Mouse (Mus musculus) liver, embryonic 14.5 days (tissue): ENCODE measurements around the gene Cd1d1. TPM values are rescaled to one million over a fixed set of nuclear protein-coding genes. Genes with fewer than 3 reads are reported as not detected.

Experiments
- ATAC-seq: fragments of 200-750 bp; cut with Nextera tagmentation; 2 replicates; pipeline ENCODE4 v1.8.0; 2017; ENCODE audit warnings: moderate number of reproducible peaks, mild to moderate bottlenecking, moderate library complexity; ENCODE audit not compliant: insufficient read depth
- DNase-seq, 3 experiments: peaks; one replicate each; pipeline ENCODE4 v3.0.0-alpha.2; 2012 to 2013; ENCODE audit warnings: low read depth in 3 of 3, low spot score in 3 of 3
- H3K27ac ChIP-seq: fragments of 300-500 bp; sonication (generic); 2 replicates; pipeline ENCODE4 v1.5.1; 2014; ENCODE audit warnings: moderate library complexity, mild to moderate bottlenecking, control low read depth, inconsistent platforms
- H3K27me3 ChIP-seq: fragments of 300-500 bp; sonication (generic); 2 replicates; pipeline ENCODE4 v1.6.1; 2014; ENCODE audit warnings: mild to moderate bottlenecking, low read length, moderate library complexity; ENCODE audit not compliant: control insufficient read depth, insufficient read depth
- H3K36me3 ChIP-seq: fragments of 300-500 bp; sonication (generic); replicated peaks from 2 replicates; pipeline ENCODE4 v1.6.1; 2014; ENCODE audit warnings: low read depth; ENCODE audit not compliant: control insufficient read depth, insufficient read depth
- H3K4me1 ChIP-seq, 2 experiments: fragments of 200-500 bp in 1 of 2; fragments of 300-500 bp in 1 of 2; sonication (generic) in 1 of 2; replicated peaks; 2 replicates each; pipeline ENCODE4 v1.6.1; 2012 to 2014; ENCODE audit warnings: antibody characterized with exemption in 1 of 2, inconsistent platforms in 1 of 2, low read length in 1 of 2; ENCODE audit not compliant: control insufficient read depth in 2 of 2, insufficient read depth in 2 of 2
- H3K4me2 ChIP-seq: fragments of 300-500 bp; sonication (generic); 2 replicates; pipeline ENCODE4 v1.6.1; 2014; ENCODE audit warnings: low read depth, mild to moderate bottlenecking, control low read depth, moderate library complexity
- H3K4me3 ChIP-seq, 2 experiments: fragments of 200-500 bp in 1 of 2; fragments of 300-500 bp in 1 of 2; sonication (generic) in 1 of 2; 2 replicates each; pipeline ENCODE4 v1.5.1; 2012 to 2014; ENCODE audit warnings: low read depth in 2 of 2, low read length in 2 of 2, mild to moderate bottlenecking in 2 of 2, control low read depth in 1 of 2, inconsistent platforms in 1 of 2, moderate library complexity in 1 of 2; ENCODE audit not compliant: insufficient read depth in 1 of 2
- H3K9ac ChIP-seq: fragments of 300-500 bp; sonication (generic); replicated peaks from 2 replicates; pipeline ENCODE4 v1.6.1; 2014; ENCODE audit warnings: mild to moderate bottlenecking, control low read depth, moderate library complexity
- H3K9me3 ChIP-seq: fragments of 300-500 bp; sonication (generic); 2 replicates; pipeline ENCODE4 v1.6.1; 2016; ENCODE audit warnings: low read length, mixed read lengths; ENCODE audit not compliant: control insufficient read depth
- CTCF ChIP-seq: IDR thresholded peaks from 2 replicates; pipeline ENCODE4 v1.5.1; 2016; ENCODE audit warnings: antibody characterized with exemption, low read depth, control low read depth
- EP300 ChIP-seq: IDR thresholded peaks from 2 replicates; pipeline ENCODE4 v1.6.1; 2016; ENCODE audit warnings: antibody characterized with exemption, low read depth
- WGBS: fragments of 180-500 bp; shearing (Covaris S2); extraction: QIAGEN DNeasy Blood & Tissue Kit; methylation state at CpG from one replicate; pipeline ENCODE4 v1.1.7; 2014; ENCODE audit not compliant: insufficient replicate concordance; 5-methylcytosine and 5-hydroxymethylcytosine counted together
- polyA plus RNA-seq, 2 experiments: library from polyadenylated mRNA; depleted of rRNA in 1 of 2; stranded (reverse) in 1 of 2; unstranded in 1 of 2; fragments of >200 nt; fragmentation: Nextera tagmentation in 1 of 2; extraction: Ambion mirVana in 1 of 2; gene quantifications; 2 replicates each; pipeline versions ENCODE4 v1.2.1 to v1.2.3; 2012 to 2014

The Cd1d1 gene
- polyA plus RNA-seq (2012; rRNA removed) (4.0 and 4.2 TPM in 2 replicates), polyA plus RNA-seq (2014; fragmentation: Nextera tagmentation; extraction: Ambion mirVana) (2.5 and 3.4 TPM in 2 replicates)

DNA sequence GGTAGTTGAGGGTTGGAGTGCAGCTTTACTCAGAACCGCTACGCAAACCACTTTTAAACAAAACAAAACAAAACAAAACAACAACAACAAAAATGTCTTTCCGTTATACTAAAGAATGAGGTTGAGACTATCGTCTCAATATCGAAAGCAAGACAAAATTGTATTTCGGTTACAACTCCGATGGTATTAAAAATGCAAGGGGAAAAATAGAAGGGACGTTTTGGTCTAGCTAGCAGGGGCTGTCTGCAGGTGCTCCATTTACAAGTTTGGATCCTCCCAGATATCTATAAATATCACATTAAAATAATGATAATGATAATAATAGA, at the start of gene Cd1d1:
TSS of gene Cd1d1 (minus strand) at position 27 of the 326 bp plus-strand sequence.
- no peak for DNase-seq
- peaks cover 0 to 11% of the 10 kb centered on the region in 2 experiments; a peak in 1 of 4 replicates for H3K4me1 ChIP-seq
- 23% methylated on average over 8 of the region's 8 CpGs for WGBS

DNA sequence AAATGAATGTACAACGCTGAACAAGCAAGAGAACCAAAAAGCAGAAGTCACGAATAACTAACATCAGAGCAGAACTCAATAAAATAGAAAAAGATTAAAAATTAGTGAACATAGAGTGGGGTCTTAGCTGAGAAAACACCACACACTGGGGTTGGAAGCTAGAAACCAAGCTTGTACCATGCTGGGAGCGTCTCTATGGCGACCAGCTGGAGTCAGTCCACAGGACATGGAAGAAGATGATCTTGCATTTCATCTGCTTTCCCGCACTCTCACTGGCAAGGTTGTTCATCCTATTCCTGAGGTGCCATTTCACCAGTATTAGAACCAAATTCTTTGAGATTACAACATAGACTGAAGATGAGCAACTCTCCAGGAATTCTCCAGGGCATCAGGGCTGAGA, 48.6 kb upstream of the Cd1d1 start:
- no peaks in the 10 kb centered on the region for H3K27me3 ChIP-seq
- no peak for TF ChIP-seq EP300
- no peak for TF ChIP-seq CTCF
- no peaks in the 10 kb centered on the region for H3K4me1 ChIP-seq
- no peak overlapping the region for H3K27ac ChIP-seq
- H3K9me3 ChIP-seq: no peaks in the 10 kb centered on the region
- no peak overlapping the region for H3K4me3 ChIP-seq
- WGBS: 60% methylated on average over 5 of the region's 5 CpGs
- no peak for ATAC-seq
- DNase-seq: no peak
- H3K9ac ChIP-seq: no peak overlapping the region
- H3K36me3 ChIP-seq: no peaks in the 10 kb centered on the region
- H3K4me2 ChIP-seq: no peak overlapping the region

More for the DNA sequence above, at the start of gene Cd1d1:
- no peaks in the 10 kb centered on the region for H3K36me3 ChIP-seq
- peak within 1 kb of the TSS; percentile 52 for H3K9ac ChIP-seq
- no peak for TF ChIP-seq EP300
- no peak for TF ChIP-seq CTCF
- H3K4me2 ChIP-seq: peak within 1 kb of the TSS; percentile 67
- no peak within 1 kb of the TSS for H3K27ac ChIP-seq
- no peaks in the 10 kb centered on the region for H3K27me3 ChIP-seq
- no peaks in the 10 kb centered on the region for H3K9me3 ChIP-seq
- no peak for ATAC-seq
- H3K4me3 ChIP-seq: peak within 1 kb of the TSS; percentile 57 to 87

DNA sequence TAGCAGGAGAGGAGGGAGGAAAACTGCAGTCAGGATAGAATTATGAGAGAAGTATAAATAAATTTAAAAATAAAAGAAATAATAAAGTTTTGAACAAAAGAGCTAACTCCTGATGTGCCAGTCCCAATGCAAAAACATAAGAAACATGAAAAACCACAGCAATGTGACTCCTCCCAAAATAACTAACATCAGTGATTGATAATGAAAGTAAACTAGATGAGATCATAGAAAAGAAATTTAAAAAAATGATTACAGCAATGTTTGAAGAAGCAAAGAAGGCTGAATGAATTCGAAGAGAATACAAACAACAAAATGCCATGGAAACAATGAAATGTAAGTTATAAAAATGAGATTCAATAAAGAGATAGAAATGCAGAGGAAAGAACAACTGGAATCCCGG, 42.5 kb upstream of the Cd1d1 start:
- DNase-seq (no peak), ATAC-seq (no peak)
- 48% methylated on average over 2 of the region's 2 CpGs for WGBS
- Histone ChIP-seq H3K36me3 (no peaks in the 10 kb centered on the region), H3K9ac (no peak overlapping the region), H3K4me1 (no peaks in the 10 kb centered on the region), H3K9me3 (no peaks in the 10 kb centered on the region), H3K4me3 (no peak overlapping the region), H3K27me3 (no peaks in the 10 kb centered on the region), H3K4me2 (no peak overlapping the region), H3K27ac (no peak overlapping the region)
- TF ChIP-seq EP300 (no peak), CTCF (no peak)

DNA sequence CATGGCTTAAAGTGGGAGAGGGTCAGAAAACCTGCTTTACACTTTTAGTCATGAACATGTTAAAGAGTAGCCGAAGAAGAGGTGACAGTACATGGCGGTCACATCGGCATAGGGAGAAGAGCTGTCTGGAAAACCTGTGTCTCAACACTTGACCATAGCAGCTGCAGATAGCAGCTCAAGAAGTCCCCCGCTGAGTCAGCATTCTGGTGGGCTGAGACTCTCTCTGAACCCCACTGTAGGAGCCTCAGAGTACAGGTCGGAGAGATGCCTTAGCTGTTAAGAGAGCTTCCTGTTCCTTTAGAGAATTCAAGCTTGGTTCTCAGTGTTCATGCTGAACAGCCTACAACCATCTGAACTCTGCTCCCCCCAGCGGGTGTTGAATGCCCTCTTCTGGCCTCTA, 39.3 kb upstream of the Cd1d1 start:
- no peaks in the 10 kb centered on the region for H3K27me3 ChIP-seq
- no peak overlapping the region for H3K27ac ChIP-seq
- WGBS: 62% methylated on average over 6 of the region's 6 CpGs
- H3K9me3 ChIP-seq: no peaks in the 10 kb centered on the region
- H3K4me2 ChIP-seq: no peak overlapping the region
- H3K4me3 ChIP-seq: no peak overlapping the region
- no peak overlapping the region for H3K9ac ChIP-seq
- ATAC-seq (no peak), DNase-seq (no peak)
- H3K36me3 ChIP-seq: no peaks in the 10 kb centered on the region
- TF ChIP-seq EP300 (no peak), CTCF (no peak)
- no peaks in the 10 kb centered on the region for H3K4me1 ChIP-seq

DNA sequence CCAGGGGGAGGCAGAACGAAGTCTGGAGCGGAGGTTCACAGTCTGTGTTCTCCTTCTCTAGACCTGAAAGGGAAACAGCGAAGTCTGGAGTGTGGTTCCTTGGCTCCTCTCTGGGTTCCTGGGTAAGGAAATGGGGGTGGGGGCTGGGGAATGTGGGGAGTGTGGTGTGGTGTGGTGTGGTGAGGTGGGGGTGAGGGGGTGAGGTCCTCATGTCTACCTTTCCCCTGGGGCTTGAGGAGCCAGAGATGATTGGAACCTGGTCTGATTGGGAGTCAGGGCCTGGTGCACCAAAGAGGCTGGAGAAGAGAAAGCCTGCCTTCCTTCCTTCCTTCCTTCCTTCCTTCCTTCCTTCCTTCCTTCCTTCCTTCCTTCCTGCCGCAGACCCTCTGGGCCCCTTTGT, 34.8 kb upstream of the Cd1d1 start:
- ATAC-seq: no peak
- 86% methylated on average over 4 of the region's 4 CpGs for WGBS
- Histone ChIP-seq H3K27me3 (no peaks in the 10 kb centered on the region), H3K9ac (no peak overlapping the region), H3K4me1 (no peaks in the 10 kb centered on the region), H3K4me3 (no peak overlapping the region), H3K27ac (no peak overlapping the region), H3K36me3 (no peaks in the 10 kb centered on the region), H3K4me2 (no peak overlapping the region), H3K9me3 (no peaks in the 10 kb centered on the region)
- DNase-seq: no peak
- TF ChIP-seq EP300 (no peak), CTCF (no peak)

DNA sequence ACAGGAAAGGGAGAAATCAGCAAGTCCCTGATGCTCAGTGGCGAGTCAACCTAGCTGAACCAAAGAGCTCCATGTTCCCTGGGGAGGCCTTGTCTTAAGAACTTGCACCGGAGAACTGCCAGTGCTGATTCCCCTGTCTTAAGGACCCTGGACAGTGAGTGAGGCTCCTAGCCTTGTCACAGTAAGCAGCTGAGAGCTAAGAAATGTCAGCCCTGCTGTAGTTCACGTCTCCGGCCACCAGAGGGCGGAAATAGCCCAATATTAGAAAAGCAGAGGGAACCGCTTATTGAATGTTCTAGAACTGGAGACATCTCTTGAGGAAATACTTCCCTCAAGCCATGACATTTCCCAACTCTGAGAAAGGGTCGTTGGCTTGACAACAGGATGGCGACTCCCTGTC, 34.1 kb upstream of the Cd1d1 start:
- no peak overlapping the region for H3K9ac ChIP-seq
- H3K9me3 ChIP-seq: no peaks in the 10 kb centered on the region
- no peaks in the 10 kb centered on the region for H3K36me3 ChIP-seq
- no peaks in the 10 kb centered on the region for H3K27me3 ChIP-seq
- H3K4me3 ChIP-seq: no peak overlapping the region
- TF ChIP-seq EP300: no peak
- TF ChIP-seq CTCF: peak; percentile 85
- H3K27ac ChIP-seq: no peak overlapping the region
- no peak for ATAC-seq
- H3K4me1 ChIP-seq: no peaks in the 10 kb centered on the region
- DNase-seq: peak; percentile 25 to 36 (median 36)
- H3K4me2 ChIP-seq: no peak overlapping the region
- WGBS: 17% methylated on average over 8 of the region's 8 CpGs
